Mouse (Mus musculus): ENCODE measurements around the gene Gm6034. TPM values are rescaled to one million over a fixed set of nuclear protein-coding genes. Genes with fewer than 3 reads are reported as not detected.
"Not testable (repeated sequence)": the region's sequence is repeated elsewhere in the genome, so short reads cannot be mapped to it uniquely, and the experiment has no call there.

Gm6034 gene
- total and polyA plus RNA-seq, 2 experiments: 0.05 to 0.09 TPM

DNA sequence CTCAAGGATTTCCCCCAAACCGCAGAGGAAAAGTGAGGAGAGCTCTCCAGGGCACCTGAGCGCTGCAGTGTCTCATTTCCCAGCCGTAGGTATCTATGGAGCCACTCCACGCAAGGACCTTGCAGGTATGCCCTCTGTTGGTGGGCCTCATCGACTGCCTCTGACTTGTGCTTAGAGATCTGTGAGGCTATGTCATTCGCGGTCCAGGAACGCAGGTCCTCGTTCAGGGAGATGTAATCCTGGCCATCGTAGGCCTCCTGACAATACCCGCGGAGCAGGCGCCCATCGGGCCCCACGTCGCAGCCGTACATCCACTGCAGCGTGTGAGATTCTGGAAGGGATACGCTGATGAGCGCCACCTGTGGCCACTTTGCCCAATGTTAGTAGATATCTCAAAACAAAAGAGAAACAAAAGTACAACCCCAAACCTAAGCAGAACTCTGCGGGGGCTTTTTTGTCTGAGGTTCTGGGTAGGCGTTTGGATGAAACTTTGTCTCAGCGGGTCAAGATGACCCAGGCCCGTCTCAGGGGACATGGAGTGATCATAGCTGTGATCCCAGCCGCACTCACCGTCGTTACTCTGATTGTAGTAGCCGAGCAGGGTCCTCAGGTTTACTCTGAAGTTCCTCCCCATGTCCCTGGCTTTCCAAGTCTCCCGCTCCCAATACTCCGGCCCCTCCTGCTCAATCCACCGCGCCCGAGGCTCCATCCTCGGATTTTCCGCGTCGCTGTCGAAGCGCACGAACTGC lies 11.0 kb upstream of the Gm6034 start:
- WGBS: under 1% methylated on average over 40 of the region's 40 CpGs
- Histone ChIP-seq H3K4me3 (ENCODE audit: insufficient read depth, low read depth, low read length) (peak overlapping the region; percentile 68), H3K9ac (ENCODE audit: low read depth, low read length) (peak overlapping the region; percentile 92), H3K27ac (replicated peaks; ENCODE audit: insufficient read depth, low read depth, low read length) (peak overlapping the region; percentile 76), H3K4me1 (ENCODE audit: control insufficient read depth, insufficient read depth, low read length) (peaks cover 17% of the 10 kb centered on the region)
- H3K79me2 ChIP-seq (ENCODE audit: control insufficient read depth, insufficient read depth, low read length); H3K36me3 ChIP-seq (ENCODE audit: control insufficient read depth, insufficient read depth, low read length); H3K27me3 ChIP-seq (ENCODE audit: control insufficient read depth, insufficient read depth, low read length): not testable (repeated sequence)
- DNase-seq (ENCODE audit: extremely low read depth, low read depth, low spot score): peak; percentile 32
- peak; percentile 44 for TF ChIP-seq CTCF (IDR thresholded peaks at IDR 0.05; ENCODE audit: low read depth, low read length)

DNA sequence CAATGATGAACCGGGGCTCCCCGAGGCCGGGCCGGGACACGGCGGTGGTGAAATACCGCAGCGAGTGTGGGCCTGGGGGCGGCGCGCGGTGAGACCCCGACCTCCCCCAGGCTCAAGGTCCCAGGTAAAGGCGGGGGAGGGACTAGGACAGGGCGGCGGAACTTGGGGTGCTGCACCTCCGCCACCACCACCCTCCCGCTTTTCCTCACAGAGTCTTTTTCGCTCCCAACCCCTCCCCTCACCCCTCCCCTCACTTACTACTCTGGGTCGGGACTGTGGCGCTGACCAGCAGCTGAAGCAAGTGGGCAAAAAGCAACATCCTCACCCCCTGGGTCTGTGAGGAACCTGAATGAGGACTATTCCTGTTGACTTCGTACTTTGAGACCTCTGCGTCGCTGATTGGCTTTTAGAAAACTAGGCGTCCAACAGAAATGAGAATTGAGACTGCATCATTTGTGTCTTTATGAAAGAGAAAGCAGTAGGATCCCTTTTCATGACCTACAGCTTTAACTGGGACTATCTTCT lies 10.3 kb upstream of the Gm6034 start, which contains the start of gene H2-T23:
H2-T23 (minus strand) TSS at position 505 of the 525 bp plus-strand sequence.
- Histone ChIP-seq H3K4me1 (ENCODE audit: control insufficient read depth, insufficient read depth, low read length) (peaks cover 17% of the 10 kb centered on the region), H3K9ac (ENCODE audit: low read depth, low read length) (peak within 1 kb of the TSS; percentile 92), H3K27ac (replicated peaks; ENCODE audit: insufficient read depth, low read depth, low read length) (peak within 1 kb of the TSS; percentile 76), H3K4me3 (ENCODE audit: insufficient read depth, low read depth, low read length) (peak within 1 kb of the TSS; percentile 68)
- WGBS: 2% methylated on average over 25 of the region's 25 CpGs
- not testable (repeated sequence) for H3K79me2 ChIP-seq (ENCODE audit: control insufficient read depth, insufficient read depth, low read length); H3K27me3 ChIP-seq (ENCODE audit: control insufficient read depth, insufficient read depth, low read length); H3K36me3 ChIP-seq (ENCODE audit: control insufficient read depth, insufficient read depth, low read length)
- DNase-seq (ENCODE audit: extremely low read depth, low read depth, low spot score): peak; percentile 90
- TF ChIP-seq POLR2A (IDR thresholded peaks at IDR 0.05; ENCODE audit: extremely low read depth, insufficient read depth, low read length): peak; percentile 74

DNA sequence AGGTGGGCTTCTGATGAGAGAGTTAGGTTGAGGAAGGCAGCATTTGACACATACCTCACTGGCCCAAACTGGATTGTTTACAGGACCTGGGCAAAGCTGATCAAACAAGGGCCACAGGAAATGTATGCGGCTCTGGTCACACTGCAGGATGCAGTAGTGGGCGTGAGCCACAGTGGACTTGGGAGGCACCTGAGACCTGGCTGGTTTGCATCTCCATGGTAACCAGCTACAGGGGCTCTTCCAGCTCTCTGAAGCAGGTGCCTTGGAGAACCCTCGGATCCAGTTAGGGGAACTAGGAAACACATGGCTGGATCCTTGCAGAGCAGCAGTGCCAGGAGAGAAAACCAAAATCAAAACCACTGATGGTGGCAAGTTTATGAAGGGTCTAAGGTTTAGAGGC lies 8.2 kb upstream of the Gm6034 start:
- H3K4me3 ChIP-seq (ENCODE audit: insufficient read depth, low read depth, low read length); H3K36me3 ChIP-seq (ENCODE audit: control insufficient read depth, insufficient read depth, low read length); DNase-seq (ENCODE audit: extremely low read depth, low read depth, low spot score); H3K79me2 ChIP-seq (ENCODE audit: control insufficient read depth, insufficient read depth, low read length); H3K9ac ChIP-seq (ENCODE audit: low read depth, low read length); H3K27me3 ChIP-seq (ENCODE audit: control insufficient read depth, insufficient read depth, low read length): not testable (repeated sequence)
- 28% methylated on average over 3 of the region's 3 CpGs for WGBS
- H3K27ac ChIP-seq (replicated peaks; ENCODE audit: insufficient read depth, low read depth, low read length): peak overlapping the region; percentile 78
- peaks cover 17% of the 10 kb centered on the region for H3K4me1 ChIP-seq (ENCODE audit: control insufficient read depth, insufficient read depth, low read length)

DNA sequence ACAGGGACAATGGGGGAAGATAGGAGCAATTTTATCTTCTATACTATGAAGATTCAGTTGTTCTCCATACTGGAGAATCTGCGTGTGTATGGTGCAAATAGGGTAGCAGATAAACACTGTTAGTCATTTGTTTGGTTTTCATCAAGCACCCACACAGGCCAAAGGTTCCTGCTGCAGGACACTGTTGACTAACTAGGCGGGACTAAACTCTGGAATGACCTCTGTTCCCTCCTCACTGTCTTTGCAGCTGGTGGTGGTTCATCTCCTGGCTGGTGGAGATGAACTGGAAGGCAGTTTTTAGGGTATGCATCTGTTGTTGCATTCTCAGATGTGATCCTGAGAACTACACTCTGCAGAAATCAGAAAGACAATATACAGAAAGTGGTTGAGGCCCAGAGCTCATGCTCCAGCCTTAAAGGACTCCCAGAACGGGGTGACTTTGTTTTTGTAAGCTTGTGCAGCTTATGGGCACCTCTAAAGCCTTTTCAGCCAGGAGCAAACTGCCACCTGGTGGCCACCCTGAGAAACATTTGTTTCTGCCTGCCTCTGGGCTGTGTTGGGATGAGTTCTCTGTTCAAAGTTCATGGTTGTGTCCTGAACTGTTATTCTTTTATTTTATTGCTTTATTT lies 7.6 kb upstream of the Gm6034 start:
- Histone ChIP-seq H3K27ac (replicated peaks; ENCODE audit: insufficient read depth, low read depth, low read length) (peak overlapping the region; percentile 78), H3K4me1 (ENCODE audit: control insufficient read depth, insufficient read depth, low read length) (peaks cover 16% of the 10 kb centered on the region)
- 5% methylated on average over 3 of the region's 3 CpGs for WGBS
- DNase-seq (ENCODE audit: extremely low read depth, low read depth, low spot score): peak; percentile 96
- H3K36me3 ChIP-seq (ENCODE audit: control insufficient read depth, insufficient read depth, low read length); H3K9ac ChIP-seq (ENCODE audit: low read depth, low read length); H3K4me3 ChIP-seq (ENCODE audit: insufficient read depth, low read depth, low read length); H3K79me2 ChIP-seq (ENCODE audit: control insufficient read depth, insufficient read depth, low read length); H3K27me3 ChIP-seq (ENCODE audit: control insufficient read depth, insufficient read depth, low read length): not testable (repeated sequence)
- TF ChIP-seq CTCF (IDR thresholded peaks at IDR 0.05; ENCODE audit: low read depth, low read length): peak; percentile 40; the same call in 1 of the 2 replicates

DNA sequence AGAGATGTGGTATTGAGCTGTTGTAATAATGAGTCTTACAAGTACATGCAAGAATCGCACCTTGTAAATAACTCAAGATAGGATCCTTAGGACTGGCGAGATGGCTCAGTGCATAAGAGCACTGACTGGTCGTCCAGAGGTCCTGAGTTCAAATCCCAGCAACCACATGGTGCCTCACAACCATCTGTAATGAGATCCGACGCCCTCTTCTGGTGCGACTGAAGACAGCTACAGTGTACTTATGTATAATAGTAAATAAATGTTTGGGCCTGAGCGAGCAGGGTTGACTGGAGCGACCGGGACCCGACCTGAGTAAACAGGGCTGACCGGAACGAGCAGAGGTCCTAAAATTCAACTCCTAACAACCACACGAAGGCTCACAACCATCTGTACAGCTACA lies 6.6 kb upstream of the Gm6034 start:
- H3K27me3 ChIP-seq (ENCODE audit: control insufficient read depth, insufficient read depth, low read length); H3K36me3 ChIP-seq (ENCODE audit: control insufficient read depth, insufficient read depth, low read length); H3K27ac ChIP-seq (replicated peaks; ENCODE audit: insufficient read depth, low read depth, low read length); DNase-seq (ENCODE audit: extremely low read depth, low read depth, low spot score); H3K9ac ChIP-seq (ENCODE audit: low read depth, low read length); H3K79me2 ChIP-seq (ENCODE audit: control insufficient read depth, insufficient read depth, low read length); H3K4me1 ChIP-seq (ENCODE audit: control insufficient read depth, insufficient read depth, low read length); H3K4me3 ChIP-seq (ENCODE audit: insufficient read depth, low read depth, low read length): not testable (repeated sequence)
- WGBS: 64% methylated on average over 13 of the region's 13 CpGs

DNA sequence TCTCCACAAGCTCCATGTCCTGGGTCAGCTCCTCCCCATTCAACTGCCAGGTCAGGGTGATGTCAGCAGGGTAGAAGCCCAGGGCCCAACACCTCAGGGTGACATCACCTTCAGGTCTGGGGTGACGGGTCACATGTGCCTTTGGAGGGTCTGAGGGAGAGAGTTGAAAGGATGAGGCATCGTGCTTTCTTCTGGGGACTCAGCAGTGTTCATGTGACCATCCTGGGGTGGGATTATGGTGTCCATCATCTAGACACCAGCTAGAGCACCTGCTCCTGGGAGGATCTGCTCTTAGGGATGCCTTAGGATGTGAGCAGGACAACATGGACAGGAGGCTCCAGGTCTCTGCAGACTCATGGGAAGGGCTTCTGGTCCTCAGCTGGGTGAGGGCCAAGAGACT lies 2.2 kb upstream of the Gm6034 start:
- H3K4me3 ChIP-seq (ENCODE audit: insufficient read depth, low read depth, low read length); H3K36me3 ChIP-seq (ENCODE audit: control insufficient read depth, insufficient read depth, low read length); H3K9ac ChIP-seq (ENCODE audit: low read depth, low read length); H3K79me2 ChIP-seq (ENCODE audit: control insufficient read depth, insufficient read depth, low read length); H3K27me3 ChIP-seq (ENCODE audit: control insufficient read depth, insufficient read depth, low read length); H3K4me1 ChIP-seq (ENCODE audit: control insufficient read depth, insufficient read depth, low read length); DNase-seq (ENCODE audit: extremely low read depth, low read depth, low spot score); H3K27ac ChIP-seq (replicated peaks; ENCODE audit: insufficient read depth, low read depth, low read length): not testable (repeated sequence)
- WGBS: 93% methylated on average over 2 of the region's 2 CpGs

DNA sequence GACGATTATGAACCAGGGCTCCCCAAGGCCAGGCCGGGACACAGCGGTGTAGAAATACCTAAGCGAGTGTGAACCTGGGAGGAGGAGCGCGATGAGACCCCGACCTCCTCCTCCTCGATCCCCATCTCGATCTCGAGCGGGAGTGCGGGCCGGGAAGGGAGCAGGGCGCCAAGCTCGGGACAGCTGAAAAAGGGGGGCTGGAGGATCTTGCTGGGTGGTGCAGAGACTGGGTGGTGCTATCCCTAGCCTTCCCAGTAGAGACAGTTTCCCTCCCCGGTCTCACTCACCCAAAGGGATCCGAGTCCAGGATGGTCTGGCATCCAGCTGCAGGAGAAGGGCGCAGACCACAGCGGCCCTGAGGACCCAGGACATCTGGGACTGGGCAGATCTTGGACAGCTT lies 706 bp upstream of the Gm6034 start:
- Histone ChIP-seq H3K4me3 (ENCODE audit: insufficient read depth, low read depth, low read length) (peak overlapping the region; percentile 62), H3K9ac (ENCODE audit: low read depth, low read length) (peak overlapping the region; percentile 76), H3K27ac (replicated peaks; ENCODE audit: insufficient read depth, low read depth, low read length) (peak overlapping the region; percentile 26; the same call in 1 of the 2 replicates)
- not testable (repeated sequence) for H3K36me3 ChIP-seq (ENCODE audit: control insufficient read depth, insufficient read depth, low read length); H3K79me2 ChIP-seq (ENCODE audit: control insufficient read depth, insufficient read depth, low read length); H3K4me1 ChIP-seq (ENCODE audit: control insufficient read depth, insufficient read depth, low read length); H3K27me3 ChIP-seq (ENCODE audit: control insufficient read depth, insufficient read depth, low read length); DNase-seq (ENCODE audit: extremely low read depth, low read depth, low spot score)
- 5% methylated on average over 19 of the region's 19 CpGs for WGBS

All from liver, adult 2 months (tissue).